Mouse (Mus musculus) MEL (cell line): ENCODE results near the gene Prkce. TPM values are rescaled to one million over a fixed set of nuclear protein-coding genes. Genes with fewer than 3 reads are reported as not detected.

Experiments
- DNase-seq: peaks from one replicate; pipeline ENCODE4 v3.0.0; 2011; ENCODE audit warnings: low read depth, low spot score
- H3K27ac ChIP-seq: 2 replicates; pipeline ENCODE4 v1.5.1; 2012; ENCODE audit warnings: low read depth, mild to moderate bottlenecking, control low read depth, low read length, moderate library complexity; ENCODE audit not compliant: control insufficient read depth
- H3K27me3 ChIP-seq, 2 experiments: fragments of 150-350 bp in 1 of 2; sonication (generic) in 1 of 2; 2 replicates each; pipeline ENCODE4 v1.6.1; 2012; ENCODE audit warnings: low read length in 2 of 2, mild to moderate bottlenecking in 2 of 2, improper control_type of control experiment in 1 of 2, moderate library complexity in 1 of 2; ENCODE audit not compliant: insufficient read depth in 2 of 2, control insufficient read depth in 1 of 2
- H3K36me3 ChIP-seq, 2 experiments: 2 replicates each; pipeline ENCODE4 v1.6.1; 2012 to 2014; ENCODE audit warnings: low read length in 2 of 2, improper control_type of control experiment in 1 of 2, inconsistent platforms in 1 of 2, mild to moderate bottlenecking in 1 of 2; ENCODE audit not compliant: insufficient read depth in 2 of 2, control insufficient read depth in 1 of 2
- H3K4me1 ChIP-seq, 2 experiments: fragments of 150-350 bp in 1 of 2; sonication (generic) in 1 of 2; 2 replicates each; pipeline ENCODE4 v1.6.1; 2012; ENCODE audit warnings: low read length in 2 of 2, improper control_type of control experiment in 1 of 2, mild to moderate bottlenecking in 1 of 2; ENCODE audit not compliant: insufficient read depth in 2 of 2, control insufficient read depth in 1 of 2
- H3K4me3 ChIP-seq, 2 experiments: fragments of 150-350 bp in 1 of 2; sonication (generic) in 1 of 2; 2 replicates each; pipeline ENCODE4 v1.5.1; 2012; ENCODE audit warnings: low read depth in 2 of 2, low read length in 2 of 2, mild to moderate bottlenecking in 2 of 2, moderate library complexity in 2 of 2, control low read depth in 1 of 2, improper control_type of control experiment in 1 of 2; ENCODE audit not compliant: control insufficient read depth in 1 of 2, insufficient read depth in 1 of 2
- H3K79me2 ChIP-seq: 2 replicates; pipeline ENCODE4 v1.6.1; 2012; ENCODE audit warnings: mild to moderate bottlenecking, low read length, moderate library complexity; ENCODE audit not compliant: control insufficient read depth, poor library complexity, insufficient read depth
- H3K9ac ChIP-seq: 2 replicates; pipeline ENCODE4 v1.6.1; 2012; ENCODE audit warnings: low read depth, mild to moderate bottlenecking, control low read depth, low read length, moderate library complexity; ENCODE audit not compliant: control insufficient read depth, poor library complexity, severe bottlenecking
- H3K9me3 ChIP-seq: fragments of 150-350 bp; sonication (generic); replicated peaks from 2 replicates; pipeline ENCODE4 v1.6.1; 2012; ENCODE audit warnings: mild to moderate bottlenecking, low read length, improper control_type of control experiment, moderate library complexity; ENCODE audit not compliant: insufficient read depth
- BHLHE40 ChIP-seq: IDR thresholded peaks from 2 replicates; pipeline ENCODE4 v1.6.1; 2012; ENCODE audit warnings: low read depth, mild to moderate bottlenecking, inconsistent platforms, low read length, improper control_type of control experiment, borderline replicate concordance
- CHD2 ChIP-seq: IDR thresholded peaks from 2 replicates; pipeline ENCODE4 v1.6.1; 2011; ENCODE audit warnings: low read length, improper control_type of control experiment
- CTCF ChIP-seq, 3 experiments: IDR thresholded peaks in 2 of 3; conservative IDR thresholded peaks in 1 of 3; 2 replicates each; pipeline ENCODE4 v1.5.1; 2011 to 2012; ENCODE audit warnings: low read length in 3 of 3, low read depth in 2 of 3, mild to moderate bottlenecking in 2 of 3, improper control_type of control experiment in 1 of 3, inconsistent platforms in 1 of 3, mixed read lengths in 1 of 3, moderate library complexity in 1 of 3; ENCODE audit not compliant: control insufficient read depth in 1 of 3, insufficient read depth in 1 of 3, poor library complexity in 1 of 3, severe bottlenecking in 1 of 3
- EP300 ChIP-seq, 2 experiments: IDR thresholded peaks; 2 replicates each; pipeline ENCODE4 v1.6.1; 2011; ENCODE audit warnings: improper control_type of control experiment in 2 of 2, low read length in 2 of 2, low read depth in 1 of 2, mild to moderate bottlenecking in 1 of 2
- ETS1 ChIP-seq: IDR thresholded peaks from 2 replicates; pipeline ENCODE4 v1.6.1; 2012; ENCODE audit warnings: low read depth, mild to moderate bottlenecking, inconsistent platforms, low read length, improper control_type of control experiment, moderate library complexity
- GABPA ChIP-seq: IDR thresholded peaks from 2 replicates; pipeline ENCODE4 v1.6.1; 2012; ENCODE audit warnings: low read depth, mild to moderate bottlenecking, inconsistent platforms, low read length, improper control_type of control experiment, moderate library complexity
- HCFC1 ChIP-seq: IDR thresholded peaks from 2 replicates; pipeline ENCODE4 v1.6.1; 2012; ENCODE audit warnings: low read depth, mild to moderate bottlenecking, inconsistent platforms, low read length, improper control_type of control experiment, moderate library complexity
- JUND ChIP-seq: IDR thresholded peaks from 2 replicates; pipeline ENCODE4 v1.6.1; 2011; ENCODE audit warnings: low read depth, mild to moderate bottlenecking, improper control_type of control experiment, low read length
- MAZ ChIP-seq: IDR thresholded peaks from 2 replicates; pipeline ENCODE4 v1.6.1; 2012; ENCODE audit warnings: low read depth, mild to moderate bottlenecking, inconsistent platforms, low read length, improper control_type of control experiment
- MYB ChIP-seq: IDR thresholded peaks from 2 replicates; pipeline ENCODE4 v1.6.1; 2011; ENCODE audit warnings: mild to moderate bottlenecking, low read depth, low read length, improper control_type of control experiment
- MYC ChIP-seq: IDR thresholded peaks from 2 replicates; pipeline ENCODE4 v1.6.1; 2011; ENCODE audit warnings: low read depth, mild to moderate bottlenecking, low read length, improper control_type of control experiment, moderate library complexity
- NELFE ChIP-seq: IDR thresholded peaks from 2 replicates; pipeline ENCODE4 v1.6.1; 2011; ENCODE audit warnings: low read depth, low read length, improper control_type of control experiment
- NRF1 ChIP-seq: IDR thresholded peaks from 2 replicates; pipeline ENCODE4 v1.6.1; 2014; ENCODE audit warnings: low read depth, mild to moderate bottlenecking, inconsistent platforms, low read length, improper control_type of control experiment, moderate library complexity; ENCODE audit not compliant: poor library complexity, insufficient read depth, severe bottlenecking
- POLR2A ChIP-seq, 2 experiments: IDR thresholded peaks; 2 replicates each; pipeline ENCODE4 v1.6.1; 2011 to 2012; ENCODE audit warnings: low read length in 2 of 2, mild to moderate bottlenecking in 2 of 2, control low read depth in 1 of 2, improper control_type of control experiment in 1 of 2, low read depth in 1 of 2, moderate library complexity in 1 of 2; ENCODE audit not compliant: control insufficient read depth in 1 of 2, insufficient read depth in 1 of 2, poor library complexity in 1 of 2
- RAD21 ChIP-seq: IDR thresholded peaks from 2 replicates; pipeline ENCODE4 v1.6.1; 2011; ENCODE audit warnings: mild to moderate bottlenecking, low read depth, low read length, improper control_type of control experiment
- SIN3A ChIP-seq: IDR thresholded peaks from 2 replicates; pipeline ENCODE4 v1.6.1; 2012; ENCODE audit warnings: low read length, improper control_type of control experiment, inconsistent platforms
- TAL1 ChIP-seq: IDR thresholded peaks from 2 replicates; pipeline ENCODE4 v1.6.1; 2012; ENCODE audit warnings: mild to moderate bottlenecking, inconsistent platforms, low read length, moderate library complexity, mixed read lengths
- TBP ChIP-seq: IDR thresholded peaks from 2 replicates; pipeline ENCODE4 v1.8.0; 2011; ENCODE audit warnings: low read depth, low read length, improper control_type of control experiment
- USF2 ChIP-seq, 2 experiments: IDR thresholded peaks; 2 replicates each; pipeline ENCODE4 v1.6.1; 2011 to 2012; ENCODE audit warnings: improper control_type of control experiment in 2 of 2, low read length in 2 of 2, borderline replicate concordance in 1 of 2, inconsistent platforms in 1 of 2, low read depth in 1 of 2, mild to moderate bottlenecking in 1 of 2; ENCODE audit not compliant: insufficient read depth in 1 of 2
- ZC3H11A ChIP-seq: IDR thresholded peaks from 2 replicates; pipeline ENCODE4 v1.6.1; 2012; ENCODE audit warnings: low read depth, mild to moderate bottlenecking, inconsistent platforms, low read length, improper control_type of control experiment
- ZKSCAN1 ChIP-seq: IDR thresholded peaks from 2 replicates; pipeline ENCODE4 v1.6.1; 2012; ENCODE audit warnings: low read depth, mild to moderate bottlenecking, inconsistent platforms, low read length, improper control_type of control experiment, moderate library complexity
- ZMIZ1 ChIP-seq: IDR thresholded peaks from 2 replicates; pipeline ENCODE4 v1.6.1; 2012; ENCODE audit warnings: low read depth, mild to moderate bottlenecking, inconsistent platforms, low read length, improper control_type of control experiment, moderate library complexity
- polyA plus RNA-seq, 2 experiments: library from polyadenylated mRNA; stranded (reverse) in 1 of 2; unstranded in 1 of 2; fragments of >175 nt in 1 of 2; fragments of >200 nt in 1 of 2; gene quantifications; 2 replicates each; pipeline versions ENCODE4 v1.2.1 to v1.2.4; 2012; ENCODE audit warnings: low replicate concordance in 2 of 2, low read depth in 1 of 2; ENCODE audit not compliant: insufficient read length in 2 of 2, insufficient read depth in 1 of 2, missing spikeins in 1 of 2
- total RNA-seq: library from RNA; depleted of rRNA; stranded (reverse); fragments of 300-350 nt; gene quantifications from 2 replicates; pipeline ENCODE4 v1.2.3, GENCODE M21; 2012

The Prkce gene
- total and polyA plus RNA-seq, 3 experiments, result 3.0 to 5.3 TPM; not detected in 1

DNA sequence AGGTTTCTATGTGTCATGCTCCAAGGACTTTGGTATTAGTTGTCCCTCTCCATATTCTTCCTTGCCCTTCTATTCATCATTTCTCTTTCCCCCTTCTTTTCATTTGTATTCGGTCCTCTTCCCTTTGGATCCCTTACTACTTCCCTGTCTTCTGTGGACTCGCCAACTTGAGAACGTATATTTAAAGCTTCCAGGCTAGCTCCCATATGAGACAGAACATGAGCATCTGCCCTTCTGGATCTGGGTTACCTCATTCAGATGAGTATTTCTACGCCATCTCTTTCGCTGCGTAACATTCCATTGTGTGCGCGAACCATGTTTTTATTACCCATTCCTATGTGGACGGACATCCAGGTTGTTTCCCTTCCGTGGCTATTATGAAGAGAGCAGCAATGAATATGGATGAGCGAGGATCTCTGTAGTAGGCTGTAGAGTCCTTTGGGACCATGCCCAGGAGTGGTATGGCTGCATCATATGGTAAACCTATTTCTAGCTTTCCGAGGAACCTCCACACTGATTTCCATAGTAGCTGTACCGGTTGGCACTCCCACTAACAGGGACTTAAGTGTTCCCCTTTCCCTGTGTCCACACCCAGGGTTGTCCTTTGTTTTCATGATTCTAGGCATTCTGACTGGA lies 152.5 kb downstream of the Prkce start:
- no peak for DNase-seq
- H3K27me3 ChIP-seq, result no peaks in the 10 kb centered on the region
- H3K4me3 ChIP-seq, result no peak overlapping the region
- H3K36me3 ChIP-seq, result peaks cover 0 to under 1% of the 10 kb centered on the region in 2 experiments; a peak in 2 of 4 replicates
- H3K79me2 ChIP-seq, result no peaks in the 10 kb centered on the region
- no peaks in the 10 kb centered on the region for H3K9me3 ChIP-seq
- no peak for TF ChIP-seq POLR2A (IDR thresholded peaks at IDR 0.05; ENCODE audit: control insufficient read depth in 1 of 2, insufficient read depth in 1 of 2, low read depth in 1 of 2, low read length in 2 of 2, poor library complexity in 1 of 2)
- no peak for TF ChIP-seq TAL1
- no peak for TF ChIP-seq EP300 (IDR thresholded peaks at IDR 0.05; ENCODE audit: low read depth in 1 of 2, low read length in 2 of 2)
- TF ChIP-seq ZC3H11A, result no peak
- no peak for TF ChIP-seq CTCF (IDR thresholded peaks at IDR 0.05 in 2 of 3, conservative IDR thresholded peaks at IDR 0.05 in 1 of 3; ENCODE audit: control insufficient read depth in 1 of 3, insufficient read depth in 1 of 3, low read depth in 2 of 3, low read length in 3 of 3, poor library complexity in 1 of 3, severe bottlenecking in 1 of 3)
- TF ChIP-seq SIN3A, result no peak
- no peak for TF ChIP-seq NRF1
- no peak overlapping the region for H3K27ac ChIP-seq
- H3K9ac ChIP-seq, result no peak overlapping the region
- peaks cover 6 to 16% of the 10 kb centered on the region in 2 experiments; a peak in 3 of 4 replicates for H3K4me1 ChIP-seq

DNA sequence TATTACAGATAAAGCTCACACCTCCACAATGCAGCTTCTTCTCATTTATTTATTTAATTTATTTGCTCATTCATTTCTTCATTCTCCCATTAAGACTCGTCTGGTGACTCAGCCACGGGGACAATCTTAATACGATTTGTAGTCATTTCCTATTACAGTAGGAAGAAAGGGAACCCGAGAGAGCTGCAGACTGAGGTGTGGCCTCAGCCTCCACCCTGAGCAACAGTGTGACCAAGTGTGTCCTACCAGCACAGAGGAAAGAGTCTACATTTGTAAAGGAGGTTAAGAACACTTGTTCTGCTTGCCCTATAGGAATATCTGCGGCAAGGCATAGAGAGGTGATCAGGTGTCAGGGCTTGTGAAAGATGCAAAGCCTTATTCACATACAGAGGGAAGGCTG lies 155.3 kb downstream of the Prkce start:
- no peak for TF ChIP-seq ZKSCAN1
- TF ChIP-seq MYB, result no peak
- TF ChIP-seq TBP, result no peak
- no peak for TF ChIP-seq BHLHE40
- no peak for TF ChIP-seq ETS1
- TF ChIP-seq JUND, result no peak
- TF ChIP-seq TAL1, result no peak
- no peak for TF ChIP-seq NELFE
- no peak for TF ChIP-seq MYC
- no peak for TF ChIP-seq HCFC1
- no peak for TF ChIP-seq NRF1
- TF ChIP-seq RAD21, result no peak
- no peak for TF ChIP-seq MAZ
- TF ChIP-seq USF2 (IDR thresholded peaks at IDR 0.05; ENCODE audit: borderline replicate concordance in 1 of 2, insufficient read depth in 1 of 2, low read depth in 1 of 2, low read length in 2 of 2), result no peak
- TF ChIP-seq GABPA, result no peak
- TF ChIP-seq CHD2, result no peak
- no peak for TF ChIP-seq ZMIZ1
- TF ChIP-seq, all 39 proteins: peak for 0
- Histone ChIP-seq H3K9ac (no peak overlapping the region), H3K4me1 (peaks cover 3 to 16% of the 10 kb centered on the region in 2 experiments; a peak in 3 of 4 replicates), H3K4me3 (no peak overlapping the region), H3K9me3 (no peaks in the 10 kb centered on the region), H3K36me3 (peaks cover 0 to 7% of the 10 kb centered on the region in 2 experiments; a peak in 2 of 4 replicates), H3K79me2 (no peaks in the 10 kb centered on the region), H3K27ac (no peak overlapping the region), H3K27me3 (no peaks in the 10 kb centered on the region)
- DNase-seq, result peak; percentile 28
